Mouse (Mus musculus): Measurements from ENCODE around the gene Tmod3.

GRCm38 (mm10) chr9:75479106-75479725, 80.2 kb downstream of the Tmod3 start:
- no peak for TF ChIP-seq POLR2A (IDR thresholded peaks at IDR 0.05; ENCODE audit: extremely low read depth, insufficient read depth, low read length)
- TF ChIP-seq CTCF (IDR thresholded peaks at IDR 0.05; ENCODE audit: low read depth, low read length), result no peak

All from liver, adult 2 months (tissue).